Mouse (Mus musculus) liver, embryonic 11.5 days (tissue): ENCODE results near the gene Arhgef26. TPM values are rescaled to one million over a fixed set of nuclear protein-coding genes. Genes with fewer than 3 reads are reported as not detected.

ENCODE experiments used
- ATAC-seq: fragments of 200-750 bp; cut with Nextera tagmentation; replicated peaks from 2 replicates; pipeline ENCODE4 v1.8.0; 2017; ENCODE audit warnings: moderate number of reproducible peaks, mild to moderate bottlenecking, moderate TSS enrichment, moderate library complexity; ENCODE audit not compliant: low FRiP score
- DNase-seq: peaks from one replicate; pipeline ENCODE4 v3.0.0-alpha.2; 2017; ENCODE audit warnings: low spot score
- H3K27ac ChIP-seq: fragments of 300-500 bp; sonication (generic); 2 replicates; pipeline ENCODE4 v1.5.1; 2014; ENCODE audit warnings: mild to moderate bottlenecking, low read depth, low read length, control low read depth
- H3K27me3 ChIP-seq: fragments of 300-500 bp; sonication (generic); replicated peaks from 2 replicates; pipeline ENCODE4 v1.6.1; 2014; ENCODE audit warnings: low read length, mixed read lengths; ENCODE audit not compliant: control insufficient read depth, insufficient read depth
- H3K36me3 ChIP-seq: fragments of 300-500 bp; sonication (generic); 2 replicates; pipeline ENCODE4 v1.6.1; 2014; ENCODE audit warnings: mild to moderate bottlenecking, low read length, moderate library complexity, mixed read lengths; ENCODE audit not compliant: control insufficient read depth, insufficient read depth
- H3K4me1 ChIP-seq: fragments of 300-500 bp; sonication (generic); replicated peaks from 2 replicates; pipeline ENCODE4 v1.6.1; 2014; ENCODE audit warnings: low read length, mixed read lengths; ENCODE audit not compliant: control insufficient read depth, insufficient read depth
- H3K4me2 ChIP-seq: fragments of 300-500 bp; sonication (generic); 2 replicates; pipeline ENCODE4 v1.6.1; 2014; ENCODE audit warnings: mild to moderate bottlenecking, control low read depth, moderate library complexity
- H3K4me3 ChIP-seq: fragments of 300-500 bp; sonication (generic); 2 replicates; pipeline ENCODE4 v1.5.1; 2014; ENCODE audit warnings: low read depth, low read length, control low read depth
- H3K9ac ChIP-seq: fragments of 300-500 bp; sonication (generic); 2 replicates; pipeline ENCODE4 v1.6.1; 2014; ENCODE audit warnings: low read depth, low read length, control low read depth
- H3K9me3 ChIP-seq: fragments of 300-500 bp; sonication (generic); 2 replicates; pipeline ENCODE4 v1.6.1; 2016; ENCODE audit warnings: low read length, inconsistent platforms, mixed read lengths; ENCODE audit not compliant: control insufficient read depth
- WGBS: fragments of 180-500 bp; shearing (Covaris S2); extraction: QIAGEN DNeasy Blood & Tissue Kit; methylation state at CpG from one replicate; pipeline ENCODE4 v1.1.7; 2014; 5-methylcytosine and 5-hydroxymethylcytosine counted together
- polyA plus RNA-seq: library from polyadenylated mRNA; unstranded; fragments of >200 nt; fragmentation: Nextera tagmentation; extraction: Ambion mirVana; gene quantifications from 2 replicates; pipeline ENCODE4 v1.2.1, GENCODE M21; 2014

Gene Arhgef26
- polyA plus RNA-seq, 1 experiment from 2014 or later = 0.92 TPM

DNA sequence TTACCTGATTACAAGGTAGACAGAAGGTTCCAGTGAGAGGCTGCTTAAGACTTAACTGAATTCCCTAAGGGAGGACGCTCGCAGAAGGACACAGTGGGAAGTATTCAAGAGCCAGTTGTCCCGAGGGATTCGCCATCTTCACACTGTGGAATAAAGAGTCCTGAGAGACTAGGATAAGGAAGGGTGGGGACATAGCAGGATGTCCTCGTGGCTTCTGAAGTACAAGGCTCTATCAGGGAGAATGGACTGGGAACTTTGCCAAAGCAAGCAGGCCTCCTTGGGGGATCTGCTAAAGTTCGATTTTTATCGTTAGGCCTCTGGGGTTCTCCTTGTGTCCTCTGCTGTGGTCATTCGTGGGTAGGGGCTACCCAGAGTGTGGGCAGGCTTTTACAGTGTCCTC lies 109.0 kb downstream of the Arhgef26 start:
- Histone ChIP-seq H3K9me3 (no peaks in the 10 kb centered on the region), H3K4me2 (no peak overlapping the region), H3K4me1 (no peaks in the 10 kb centered on the region), H3K27ac (no peak overlapping the region), H3K36me3 (no peaks in the 10 kb centered on the region), H3K4me3 (no peak overlapping the region), H3K27me3 (no peaks in the 10 kb centered on the region), H3K9ac (no peak overlapping the region)
- ATAC-seq (no peak), DNase-seq (no peak)
- 72% methylated on average over 8 of the region's 8 CpGs for WGBS

DNA sequence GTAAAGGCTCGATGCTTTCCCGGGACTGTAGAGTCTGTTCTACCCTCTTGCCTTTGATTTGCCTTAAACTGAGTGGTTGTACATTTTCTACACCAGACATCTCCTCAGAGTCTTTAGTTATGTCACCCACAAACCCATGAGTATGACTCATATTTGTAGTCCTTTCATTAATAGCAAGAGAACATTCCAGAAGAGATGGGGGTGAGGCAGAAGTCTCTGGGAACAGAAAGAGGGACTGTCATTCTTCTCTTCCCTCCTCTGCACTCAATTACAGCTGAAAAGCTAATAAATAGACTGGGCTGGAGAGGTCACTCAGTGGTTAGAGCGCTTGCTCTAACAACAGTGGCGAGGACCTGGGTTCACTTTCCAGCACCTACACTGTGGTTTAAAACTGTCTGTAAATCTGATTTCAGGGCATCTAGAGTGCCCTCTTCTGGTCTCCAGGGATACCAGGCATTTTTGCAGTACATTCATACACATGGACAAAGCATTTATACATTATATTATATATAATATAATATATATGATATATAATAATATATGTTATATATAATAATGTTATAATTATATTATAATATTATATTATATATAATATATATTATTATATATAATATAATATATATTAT lies 111.8 kb downstream of the Arhgef26 start:
- Histone ChIP-seq H3K27ac (no peak overlapping the region), H3K4me3 (no peak overlapping the region), H3K4me1 (no peaks in the 10 kb centered on the region), H3K36me3 (no peaks in the 10 kb centered on the region), H3K9me3 (no peaks in the 10 kb centered on the region), H3K9ac (no peak overlapping the region), H3K4me2 (no peak overlapping the region), H3K27me3 (no peaks in the 10 kb centered on the region)
- ATAC-seq (no peak), DNase-seq (no peak)
- WGBS = 87% methylated on average over 4 of the region's 4 CpGs

DNA sequence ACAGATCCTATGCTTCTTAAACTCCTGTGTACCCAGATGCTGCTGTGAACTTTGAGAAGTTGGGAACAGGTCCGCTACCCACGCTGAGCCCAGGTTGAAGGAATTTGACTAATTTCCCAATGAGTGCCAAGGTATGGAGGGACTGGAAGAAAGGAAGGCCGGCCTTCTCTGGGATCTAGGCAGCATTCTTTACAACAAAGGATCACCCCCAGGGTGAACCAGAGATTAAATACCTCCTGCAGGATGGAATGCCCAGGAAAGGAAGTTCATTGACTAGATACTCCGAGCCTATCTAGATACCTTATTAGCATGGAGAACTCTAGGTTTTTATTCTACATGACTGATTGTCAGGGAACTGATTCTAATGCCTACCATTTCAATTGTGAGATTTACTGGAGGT lies 114.8 kb downstream of the Arhgef26 start:
- no peak for DNase-seq
- ATAC-seq = no peak
- WGBS = 59% methylated on average over 4 of the region's 4 CpGs
- no peaks in the 10 kb centered on the region for H3K9me3 ChIP-seq
- H3K9ac ChIP-seq = no peak overlapping the region
- H3K27me3 ChIP-seq = no peaks in the 10 kb centered on the region
- H3K4me2 ChIP-seq = no peak overlapping the region
- H3K4me3 ChIP-seq = no peak overlapping the region
- no peaks in the 10 kb centered on the region for H3K36me3 ChIP-seq
- H3K27ac ChIP-seq = no peak overlapping the region
- H3K4me1 ChIP-seq = no peaks in the 10 kb centered on the region

DNA sequence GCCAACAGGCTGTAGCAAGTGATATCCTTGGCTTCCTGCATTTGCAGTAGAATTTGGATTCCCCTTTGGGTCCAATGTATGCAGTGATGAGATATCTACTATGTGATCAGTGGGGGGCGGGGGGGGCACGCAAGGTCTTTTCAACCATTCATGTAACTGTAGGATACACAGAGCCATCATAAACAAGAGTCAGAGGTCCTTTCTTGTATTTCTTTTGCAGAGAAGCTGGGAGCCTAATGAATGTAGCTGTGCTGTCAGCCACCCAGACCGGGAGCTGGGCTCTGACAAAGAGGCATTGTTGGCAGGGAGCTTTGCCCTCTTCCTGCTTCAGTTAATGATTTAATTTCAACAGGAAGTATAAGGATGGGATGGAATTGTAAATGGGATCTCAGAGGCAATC lies 116.0 kb downstream of the Arhgef26 start:
- ATAC-seq (no peak), DNase-seq (no peak)
- no peak overlapping the region for H3K4me3 ChIP-seq
- H3K4me1 ChIP-seq = no peaks in the 10 kb centered on the region
- no peaks in the 10 kb centered on the region for H3K27me3 ChIP-seq
- H3K4me2 ChIP-seq = no peak overlapping the region
- H3K27ac ChIP-seq = no peak overlapping the region
- no peaks in the 10 kb centered on the region for H3K36me3 ChIP-seq
- WGBS = 62% methylated on average over 3 of the region's 3 CpGs
- H3K9ac ChIP-seq = no peak overlapping the region
- H3K9me3 ChIP-seq = no peaks in the 10 kb centered on the region

DNA sequence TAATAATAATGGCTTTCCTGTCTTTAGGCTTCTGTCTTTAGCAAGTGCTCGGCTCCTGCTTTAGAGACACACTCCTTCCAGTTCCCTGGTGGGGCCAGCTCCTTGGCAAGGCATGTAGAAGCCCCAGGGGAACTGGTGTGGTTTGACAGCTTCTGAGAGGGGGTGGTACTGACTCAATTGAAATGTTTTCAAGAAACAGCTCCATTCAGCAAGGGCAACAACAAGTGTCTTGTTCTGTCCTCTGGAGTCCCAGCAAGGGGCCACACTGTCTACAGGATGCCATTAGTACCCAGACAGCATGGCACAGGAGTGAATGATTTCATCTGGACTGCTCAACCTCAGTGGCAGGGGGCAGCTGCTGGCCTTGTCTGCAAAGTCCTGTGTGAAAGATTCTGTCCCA lies 117.7 kb downstream of the Arhgef26 start:
- Histone ChIP-seq H3K4me3 (no peak overlapping the region), H3K36me3 (no peaks in the 10 kb centered on the region; the same call in 1 of the 2 replicates), H3K4me2 (no peak overlapping the region), H3K9ac (no peak overlapping the region), H3K4me1 (no peaks in the 10 kb centered on the region), H3K9me3 (no peaks in the 10 kb centered on the region), H3K27ac (no peak overlapping the region), H3K27me3 (no peaks in the 10 kb centered on the region)
- ATAC-seq = no peak
- DNase-seq = no peak
- 68% methylated on average over 1 of the region's 1 CpGs for WGBS

DNA sequence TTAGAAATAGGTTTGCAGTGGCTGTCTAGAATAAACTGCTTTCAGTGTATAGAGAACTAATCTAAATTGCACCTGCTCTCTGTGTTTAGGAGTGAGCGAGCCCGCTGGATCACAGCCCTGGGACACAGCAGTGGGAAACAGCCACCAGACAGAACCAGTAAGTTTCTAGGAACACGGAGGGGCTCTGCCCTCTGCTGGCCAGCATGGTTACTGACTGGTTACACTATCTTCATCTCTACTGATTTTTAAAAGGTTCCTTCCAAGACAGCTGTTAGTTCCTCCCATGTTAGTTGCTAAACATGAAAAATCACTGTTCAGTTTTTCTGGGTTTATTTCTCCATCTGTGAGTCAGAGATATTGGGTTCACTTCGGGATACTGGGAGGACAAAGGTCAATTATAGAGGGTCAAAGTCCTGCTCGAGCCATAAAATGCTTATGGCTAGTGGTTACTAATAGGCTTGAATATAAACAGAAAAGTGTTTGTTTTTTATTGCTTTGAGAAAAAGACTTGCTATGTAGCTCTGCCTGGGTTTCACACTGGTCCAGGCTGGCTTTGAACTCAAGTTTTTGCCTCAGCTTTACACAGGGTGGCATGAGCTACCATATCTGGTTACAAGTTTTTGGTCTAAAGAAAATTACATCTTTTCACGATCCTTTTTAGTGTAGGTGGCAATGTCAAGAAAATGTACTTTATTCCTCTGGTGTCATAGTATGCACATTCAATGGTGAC lies 120.3 kb downstream of the Arhgef26 start:
- no peak overlapping the region for H3K27ac ChIP-seq
- ATAC-seq (peak; percentile 60; the same call in 1 of the 2 replicates), DNase-seq (peak; percentile 43)
- no peak overlapping the region for H3K9ac ChIP-seq
- H3K27me3 ChIP-seq = no peaks in the 10 kb centered on the region
- WGBS = 47% methylated on average over 6 of the region's 6 CpGs
- no peaks in the 10 kb centered on the region for H3K4me1 ChIP-seq
- H3K36me3 ChIP-seq = peaks cover 2% of the 10 kb centered on the region; the same call in 1 of the 2 replicates
- no peak overlapping the region for H3K4me2 ChIP-seq
- H3K4me3 ChIP-seq = no peak overlapping the region
- H3K9me3 ChIP-seq = no peaks in the 10 kb centered on the region

DNA sequence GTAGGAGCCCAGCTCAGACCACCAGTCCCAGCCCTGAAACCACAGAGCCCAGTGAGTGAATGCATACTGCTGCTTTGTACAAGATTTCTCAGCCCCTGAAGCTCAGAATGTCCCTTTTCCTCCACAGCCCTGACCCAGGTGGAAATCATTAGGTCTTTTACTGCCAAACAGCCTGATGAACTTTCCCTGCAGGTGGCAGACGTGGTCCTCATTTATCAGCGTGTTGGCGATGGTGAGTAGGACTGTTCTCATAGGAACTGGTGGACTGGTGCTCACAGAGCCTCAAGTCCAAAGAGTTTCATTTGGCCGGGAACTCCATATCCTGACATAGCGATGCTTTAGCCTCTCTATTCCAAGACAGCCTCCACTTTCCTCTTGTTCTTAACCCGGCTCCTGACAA lies 121.3 kb downstream of the Arhgef26 start:
- Histone ChIP-seq H3K27me3 (no peaks in the 10 kb centered on the region), H3K9me3 (no peaks in the 10 kb centered on the region), H3K36me3 (peaks cover 2% of the 10 kb centered on the region; the same call in 1 of the 2 replicates), H3K4me1 (no peaks in the 10 kb centered on the region; the same call in 1 of the 2 replicates), H3K4me2 (no peak overlapping the region), H3K27ac (no peak overlapping the region), H3K9ac (no peak overlapping the region), H3K4me3 (no peak overlapping the region)
- ATAC-seq (no peak), DNase-seq (no peak)
- WGBS = 83% methylated on average over 6 of the region's 6 CpGs

DNA sequence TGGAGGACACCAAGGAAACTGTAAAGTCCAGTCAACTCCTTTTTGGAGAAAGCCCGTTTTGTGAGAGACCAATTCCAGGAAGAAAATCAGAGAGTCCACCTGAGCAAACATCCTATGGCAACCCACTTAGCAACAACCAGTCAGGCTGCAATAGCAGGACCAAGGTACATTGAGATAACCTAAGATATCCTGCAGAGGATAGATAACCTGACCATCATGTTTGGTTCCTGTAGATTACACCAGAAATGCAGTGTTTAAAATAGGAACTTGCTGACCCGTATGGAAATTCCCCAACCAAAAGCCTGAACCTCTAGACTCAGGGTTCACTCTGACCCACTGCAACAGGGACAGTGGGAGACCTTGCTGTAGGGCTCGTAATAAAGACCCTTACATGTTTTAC lies 126.1 kb downstream of the Arhgef26 start:
- peaks cover 11% of the 10 kb centered on the region; the same call in 1 of the 2 replicates for H3K36me3 ChIP-seq
- 47% methylated on average over 3 of the region's 3 CpGs for WGBS
- no peaks in the 10 kb centered on the region; the same call in 1 of the 2 replicates for H3K4me1 ChIP-seq
- no peak overlapping the region for H3K4me3 ChIP-seq
- no peaks in the 10 kb centered on the region for H3K9me3 ChIP-seq
- H3K27ac ChIP-seq = no peak overlapping the region
- no peak for DNase-seq
- peak; percentile 64 for ATAC-seq
- H3K27me3 ChIP-seq = no peaks in the 10 kb centered on the region
- no peak overlapping the region for H3K4me2 ChIP-seq
- no peak overlapping the region for H3K9ac ChIP-seq

DNA sequence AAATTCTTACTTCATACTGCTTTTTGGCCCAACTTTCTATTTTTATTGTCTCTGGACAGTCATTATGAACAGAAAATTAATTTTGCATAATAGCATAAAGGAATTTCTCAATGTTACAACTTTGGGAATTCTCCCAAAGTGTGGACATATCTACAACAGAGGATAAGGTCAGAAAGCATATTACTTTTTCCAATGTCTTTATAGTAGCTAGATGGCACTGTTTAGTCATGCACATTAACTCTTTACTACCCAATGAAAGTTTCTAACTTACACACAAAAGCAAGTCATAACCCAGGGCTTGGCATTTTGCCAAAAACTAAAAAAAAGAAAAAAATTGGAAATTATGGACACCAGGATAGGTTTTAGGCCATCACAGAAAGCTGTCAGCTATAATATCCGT lies 132.0 kb downstream of the Arhgef26 start:
- H3K36me3 ChIP-seq = peaks cover 29% of the 10 kb centered on the region
- H3K9ac ChIP-seq = no peak overlapping the region
- no peak for DNase-seq
- no peaks in the 10 kb centered on the region for H3K9me3 ChIP-seq
- H3K4me2 ChIP-seq = no peak overlapping the region
- no peak for ATAC-seq
- H3K4me1 ChIP-seq = no peaks in the 10 kb centered on the region
- H3K27ac ChIP-seq = no peak overlapping the region
- H3K27me3 ChIP-seq = no peaks in the 10 kb centered on the region
- no peak overlapping the region for H3K4me3 ChIP-seq
- 90% methylated on average over 1 of the region's 1 CpGs for WGBS
